ENCODE assay signal across 18 mouse cellular contexts in genomic region chr1:11573462-11573861, GRCm38 (mm10).
"Had no signal": no experiment of that assay in that cellular context is flagged by ENCODE, and none has a peak within 500 bp of the region (broad histone marks: within the 10 kb centered on the region; RNA-seq: fewer than 3 reads in every experiment).

No protein-coding gene starts in this region.

- H3K27me3 ChIP-seq: limb, embryonic 15.5 days; liver, embryonic 12.5 days; lung, embryonic 15.5 days; megakaryocyte, embryonic 14.5 days; midbrain, embryonic 15.5 days; neural tube, embryonic 12.5 days had no signal

- H3K4me1 ChIP-seq: limb, embryonic 15.5 days; liver, embryonic 12.5 days; lung, embryonic 15.5 days; megakaryocyte, embryonic 14.5 days; midbrain, embryonic 15.5 days; neural tube, embryonic 12.5 days had no signal

- H3K9me3 ChIP-seq: limb, embryonic 15.5 days; liver, embryonic 12.5 days; lung, embryonic 15.5 days; megakaryocyte, embryonic 14.5 days; midbrain, embryonic 15.5 days; neural tube, embryonic 12.5 days had no signal

- H3K4me3 ChIP-seq: limb, embryonic 15.5 days; liver, embryonic 12.5 days; lung, embryonic 15.5 days; megakaryocyte, embryonic 14.5 days; midbrain, embryonic 15.5 days; neural tube, embryonic 12.5 days had no signal

- DNase-seq: kidney, adult 9 months; kidney, postnatal 36 days; lung, postnatal 14 days; thymus, adult 18-20 months; thymus, postnatal 14 days had no signal

- H3K27ac ChIP-seq: kidney, postnatal 0 days; limb, embryonic 15.5 days; liver, embryonic 12.5 days; lung, embryonic 15.5 days; macrophage; midbrain, embryonic 15.5 days; neural tube, embryonic 12.5 days; stomach, postnatal 0 days had no signal

- H3K9ac ChIP-seq: limb, embryonic 15.5 days; liver, embryonic 12.5 days; lung, embryonic 15.5 days; midbrain, embryonic 15.5 days; neural tube, embryonic 12.5 days had no signal

- ATAC-seq: hindbrain, embryonic 16.5 days; inflammation-experienced regulatory T-cells, adult 6 months; intestine, postnatal 0 days; liver, embryonic 12.5 days; midbrain, embryonic 15.5 days had no signal

- H3K4me2 ChIP-seq: limb, embryonic 15.5 days; liver, embryonic 12.5 days; lung, embryonic 15.5 days; midbrain, embryonic 11.5 days; midbrain, embryonic 15.5 days; neural tube, embryonic 12.5 days had no signal

- H3K36me3 ChIP-seq: limb, embryonic 15.5 days; liver, embryonic 12.5 days; lung, embryonic 15.5 days; midbrain, embryonic 15.5 days; neural tube, embryonic 12.5 days had no signal
